Mouse (Mus musculus): ENCODE results near the gene Ccdc57.
"Not testable (repeated sequence)": the region's sequence is repeated elsewhere in the genome, so short reads cannot be mapped to it uniquely, and the experiment has no call there.

Ccdc57 gene

DNA sequence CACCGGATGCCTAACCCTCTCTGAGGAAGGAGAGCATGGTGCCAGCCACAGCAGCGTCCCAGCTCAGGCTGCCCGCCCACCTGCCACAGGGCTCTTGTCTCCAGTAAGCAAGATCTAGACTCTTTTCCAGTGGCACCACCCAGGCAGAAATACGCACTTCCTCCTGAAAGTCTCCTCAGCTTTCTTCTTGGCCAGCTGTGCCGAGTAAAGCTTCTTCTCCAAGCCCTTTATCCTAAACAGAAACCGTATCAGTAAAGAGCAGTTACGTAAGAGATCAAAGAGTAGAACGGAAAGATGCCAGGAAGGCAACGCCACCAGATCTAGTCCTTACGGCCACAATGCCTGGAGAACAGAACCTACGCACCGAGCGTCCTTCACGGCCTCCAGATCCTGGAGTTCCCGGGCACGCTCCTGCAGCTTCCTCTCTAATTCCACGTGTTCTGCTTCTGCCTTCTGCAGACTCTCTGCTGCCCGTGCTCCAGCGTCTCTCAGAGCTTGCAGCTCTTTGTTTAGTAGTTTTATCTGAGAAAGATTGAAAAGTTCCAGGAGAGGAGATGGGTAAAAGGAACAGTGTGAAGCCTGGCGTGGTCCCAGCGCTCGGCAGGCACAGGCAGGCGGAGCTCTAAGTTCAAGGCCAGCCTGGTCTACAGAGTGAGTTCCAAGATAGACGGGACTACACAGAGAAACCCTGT, 29.4 kb downstream of the Ccdc57 start:
- DNase-seq (ENCODE audit: low spot score) = no peak

DNA sequence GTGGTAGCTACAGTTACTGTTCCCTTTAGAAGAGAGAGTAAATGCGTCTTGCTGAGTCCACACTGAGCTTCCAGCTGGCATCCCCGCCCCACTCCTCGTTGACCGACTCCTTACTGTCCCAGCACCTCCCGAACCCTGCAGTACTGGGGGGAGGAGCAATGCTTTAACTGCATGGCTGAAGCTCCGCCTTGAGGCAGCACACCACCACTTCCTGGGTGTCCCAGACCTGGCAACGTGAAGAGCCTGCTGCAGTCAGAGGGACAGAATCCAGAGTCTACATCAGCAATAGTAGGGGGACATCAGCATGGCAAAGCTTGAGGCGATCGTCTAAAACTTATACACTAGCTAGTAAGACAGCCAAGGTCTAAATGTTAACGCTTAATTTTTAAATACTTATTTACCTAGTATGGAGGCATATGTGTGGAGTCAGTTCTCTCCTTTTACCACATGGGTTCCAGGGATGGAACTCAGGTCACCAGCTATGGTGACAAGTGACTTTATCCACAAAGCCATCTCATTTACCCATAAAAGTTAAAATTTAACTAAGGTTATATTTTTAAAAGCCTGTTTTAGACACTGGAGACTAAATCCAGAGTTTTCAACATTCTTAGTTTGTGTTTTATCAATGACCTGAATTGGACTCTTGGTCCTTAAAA, 30.1 kb downstream of the Ccdc57 start:
- DNase-seq (ENCODE audit: low spot score) = no peak

DNA sequence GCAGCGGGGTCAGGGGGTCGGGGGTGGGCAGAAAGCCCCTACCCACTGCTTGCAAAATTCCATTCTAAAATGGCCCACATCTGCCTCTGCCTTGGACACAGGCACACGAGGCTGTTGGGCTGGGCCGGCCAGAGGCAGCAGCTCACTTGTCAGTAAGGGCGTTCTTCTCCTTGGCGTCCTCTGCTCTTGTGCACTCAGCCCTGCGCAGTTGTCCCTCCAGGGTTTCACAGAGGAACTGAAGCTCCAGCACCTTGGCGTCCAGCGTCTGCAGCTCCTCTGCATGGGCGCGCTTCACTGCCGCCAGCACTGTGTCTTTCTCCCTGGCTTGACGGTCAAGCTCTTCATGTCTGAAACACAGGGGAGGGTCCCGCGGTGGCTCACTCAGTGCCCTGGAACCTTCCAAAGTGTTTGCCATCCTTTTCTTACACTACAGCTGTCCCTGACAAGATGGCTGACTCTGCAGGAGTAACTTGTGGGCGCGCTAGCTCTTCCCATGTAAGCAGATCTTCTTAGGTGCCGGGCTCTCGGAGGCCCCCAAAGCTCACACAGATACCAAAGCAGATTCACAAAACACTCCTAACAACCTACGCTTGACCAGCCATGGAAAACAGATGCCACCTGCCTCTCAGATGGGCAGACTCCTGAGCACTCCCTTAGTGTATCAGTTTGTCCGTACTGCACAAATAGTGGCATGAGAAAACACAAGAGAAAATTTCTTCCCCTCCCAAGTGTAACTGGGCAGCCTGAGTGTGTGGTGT, 30.8 kb downstream of the Ccdc57 start:
- no peak for DNase-seq (ENCODE audit: low spot score)

DNA sequence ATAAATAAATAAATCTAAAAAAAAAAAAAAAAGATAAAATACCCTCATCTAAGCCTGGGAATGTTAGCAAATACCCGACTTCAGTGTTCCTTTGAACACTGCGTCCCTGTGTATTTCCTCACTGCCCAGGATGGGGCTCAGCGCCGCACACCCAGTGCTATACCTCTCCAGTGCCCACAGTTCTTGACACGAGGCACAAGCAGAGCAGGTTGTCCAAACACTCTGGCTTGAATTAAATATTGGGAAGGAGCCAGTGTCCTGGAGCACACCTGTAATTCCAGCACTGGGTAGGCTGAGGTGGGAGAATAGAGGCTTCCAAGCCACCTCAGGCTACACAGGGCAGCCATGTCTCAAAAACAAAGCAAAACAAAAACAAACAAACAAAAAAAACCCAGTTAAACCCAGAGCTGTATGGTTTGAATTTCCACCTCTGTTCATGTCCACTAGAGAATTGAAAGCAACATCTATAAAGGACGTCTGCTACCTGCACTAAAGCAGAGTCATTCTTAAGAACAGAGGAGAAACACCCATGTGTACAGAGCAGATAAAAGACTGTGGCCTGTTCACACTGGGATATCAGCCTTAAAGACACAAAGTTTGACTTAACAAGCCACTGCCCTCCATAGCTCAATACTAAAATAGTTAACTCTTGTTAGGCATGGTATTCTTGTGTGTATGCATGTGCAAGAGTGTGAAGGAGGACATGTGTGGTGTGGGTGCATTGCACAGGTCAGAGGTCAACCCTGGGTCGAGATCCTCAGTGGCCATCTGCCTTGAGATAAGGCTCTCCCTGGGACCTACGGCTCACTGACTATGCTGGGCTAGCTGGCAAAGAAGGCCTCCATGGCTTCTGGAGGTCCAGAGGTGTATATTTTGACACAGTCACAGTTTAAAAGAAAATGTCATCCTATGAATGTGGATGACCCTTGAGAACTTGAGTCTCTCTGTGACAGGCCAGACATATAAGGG, 32.1 kb downstream of the Ccdc57 start:
- DNase-seq (ENCODE audit: low spot score) = no peak

DNA sequence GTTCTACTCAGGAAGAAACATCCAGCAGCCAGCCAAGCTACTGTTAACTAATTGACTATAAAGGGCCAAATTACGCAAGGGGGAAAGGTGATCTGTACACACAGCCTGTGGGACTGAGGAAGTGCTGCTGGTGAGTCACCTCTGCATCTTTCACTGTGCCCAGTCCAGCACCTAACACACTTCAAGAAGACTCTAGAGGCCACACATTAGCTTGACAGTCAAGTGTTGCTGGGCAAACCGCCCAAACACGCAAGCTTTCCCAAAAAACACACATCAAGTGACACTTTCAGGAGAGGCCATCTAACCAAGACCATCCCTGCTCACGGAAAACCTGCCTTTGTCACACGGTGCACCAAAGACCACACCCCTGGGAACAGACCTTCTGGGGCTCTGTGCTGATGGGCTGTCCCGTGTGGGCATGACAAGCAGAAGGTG, 34.5 kb downstream of the Ccdc57 start:
- no peak for DNase-seq (ENCODE audit: low spot score)

DNA sequence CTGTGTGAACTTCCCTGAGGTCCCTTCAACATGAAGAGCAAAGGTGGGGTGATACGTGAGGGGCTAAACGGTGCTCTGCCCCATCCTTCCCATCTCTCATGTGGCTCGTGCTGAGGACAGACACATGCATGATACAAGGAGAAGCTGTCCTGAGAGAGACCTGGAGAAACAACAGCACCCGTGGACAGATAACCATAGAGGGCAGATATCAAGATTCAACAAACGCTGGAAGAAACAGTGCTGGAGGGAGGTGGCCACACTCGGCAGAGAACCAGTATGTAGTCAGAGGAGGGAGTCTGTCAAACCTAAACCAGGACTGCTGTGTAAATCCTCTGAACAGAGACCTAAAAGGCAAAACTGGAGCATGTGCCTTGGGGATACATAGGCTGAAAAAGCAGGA, 37.2 kb downstream of the Ccdc57 start:
- DNase-seq (ENCODE audit: low spot score) = no peak

DNA sequence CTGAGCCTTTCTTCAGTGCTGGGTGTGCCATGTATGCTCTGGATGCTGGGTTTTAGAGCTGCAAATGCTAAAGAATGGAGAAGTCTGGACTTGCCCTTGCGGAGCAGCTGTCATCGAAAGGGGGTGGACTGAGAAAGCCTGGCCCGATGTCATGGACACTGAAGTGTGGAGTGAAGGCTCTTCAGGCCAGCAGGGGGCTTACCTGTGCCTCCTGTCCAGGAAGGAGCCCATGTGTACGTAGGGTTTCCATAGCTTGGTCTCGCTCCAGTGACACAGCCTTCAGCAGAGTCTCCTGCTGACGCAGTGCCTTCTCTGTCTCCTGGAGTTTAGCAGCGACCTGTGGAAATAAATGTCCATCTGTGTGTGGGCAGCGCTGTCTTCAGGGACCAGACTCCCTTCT, 38.3 kb downstream of the Ccdc57 start:
- no peak for DNase-seq (ENCODE audit: low spot score)

DNA sequence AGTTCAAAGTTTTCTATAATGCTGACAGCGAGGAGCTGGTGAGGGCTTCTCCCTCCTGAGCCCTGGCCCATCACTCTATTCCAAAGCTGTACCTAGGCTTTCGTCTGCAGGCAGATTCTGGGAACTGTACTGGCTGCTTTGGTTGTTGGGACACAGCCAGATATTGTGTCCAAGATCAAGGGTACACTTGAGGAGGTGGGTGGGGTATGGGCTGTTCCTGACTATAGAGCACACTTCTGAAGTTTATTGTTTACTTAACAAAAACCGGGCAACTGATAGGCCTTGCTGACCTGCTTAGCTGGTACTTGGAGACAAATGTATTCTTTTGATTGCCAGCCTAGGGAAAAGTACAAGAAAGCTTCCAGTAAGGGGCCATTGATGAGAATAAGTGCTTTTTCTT, 43.5 kb downstream of the Ccdc57 start:
- no peak for DNase-seq (ENCODE audit: low spot score)

DNA sequence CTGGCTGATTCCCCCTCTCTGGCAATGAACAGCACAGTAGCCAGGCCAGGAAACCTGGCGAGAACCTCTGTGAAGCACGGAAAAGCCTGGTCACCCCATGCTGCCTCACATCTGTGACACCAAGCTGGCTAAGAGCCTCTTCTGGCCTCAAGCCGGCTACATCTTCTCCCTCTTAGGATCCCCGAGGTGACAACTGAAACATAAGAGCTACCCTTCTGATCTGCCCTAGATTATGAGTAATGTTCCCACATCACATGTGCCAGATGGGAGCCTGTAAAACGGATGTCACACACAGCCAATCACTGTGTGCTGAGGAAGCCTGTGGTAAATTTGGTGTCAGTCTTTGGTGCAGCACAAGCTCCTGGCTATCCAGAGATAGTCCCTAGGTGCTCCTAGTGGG, 44.0 kb downstream of the Ccdc57 start:
- DNase-seq (ENCODE audit: low spot score) = no peak

DNA sequence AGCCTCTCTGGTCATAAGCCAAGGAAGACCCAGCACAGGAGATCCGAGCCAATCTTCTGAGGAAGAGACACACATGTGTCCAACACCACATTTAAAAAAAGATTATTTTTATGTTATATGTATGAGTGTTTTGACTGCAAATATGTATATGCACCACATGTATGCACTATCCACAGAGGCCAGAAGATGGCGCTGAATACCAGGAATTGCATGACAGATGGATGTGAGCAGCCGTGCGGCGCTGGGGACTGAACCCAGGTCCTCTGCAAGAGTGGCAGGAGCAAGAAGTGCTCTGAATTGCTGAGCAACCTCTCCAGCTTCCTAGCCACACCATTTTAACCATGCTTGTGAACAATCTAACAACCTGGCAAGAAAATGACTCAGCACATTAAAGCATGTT, 45.2 kb downstream of the Ccdc57 start:
- DNase-seq (ENCODE audit: low spot score) = no peak

DNA sequence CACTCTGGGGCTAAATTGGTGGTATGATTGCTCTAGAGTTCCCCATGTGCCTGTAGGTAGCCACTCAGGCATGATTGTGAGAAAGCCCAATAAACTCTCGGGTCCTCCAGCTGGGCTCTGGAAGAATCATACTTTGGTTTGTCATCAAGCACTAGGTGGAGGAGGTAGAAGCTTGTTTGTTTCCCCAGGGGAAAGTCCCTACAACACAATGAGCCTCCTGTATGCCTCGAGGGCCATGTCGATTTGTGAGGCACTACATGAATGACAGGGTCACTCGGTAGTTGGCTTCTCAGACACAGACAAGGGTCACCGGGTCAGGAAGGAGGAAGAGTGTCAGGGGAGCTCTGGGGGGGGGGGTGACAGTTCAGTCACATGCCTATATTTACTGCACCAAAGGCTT, 46.2 kb downstream of the Ccdc57 start:
- DNase-seq (ENCODE audit: low spot score) = no peak

DNA sequence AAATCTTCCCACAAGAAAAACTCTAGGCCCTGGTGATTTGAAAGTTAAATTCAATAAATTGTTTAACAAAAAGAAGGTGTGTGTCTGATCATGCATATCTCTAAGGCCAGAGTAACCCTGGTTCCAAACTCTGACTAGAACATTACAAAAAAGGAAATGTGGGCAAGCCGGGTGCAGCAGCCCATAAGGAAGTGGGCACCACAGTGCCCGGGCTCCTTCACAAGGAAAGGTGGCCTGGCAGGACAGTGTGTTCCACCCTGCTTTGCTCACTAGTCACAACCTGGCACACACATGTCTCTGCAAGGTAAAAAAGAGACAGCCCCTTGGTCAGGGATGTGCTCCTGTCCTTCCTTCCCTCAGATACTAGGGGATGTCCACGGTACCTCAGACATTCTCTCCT, 49.1 kb downstream of the Ccdc57 start:
- DNase-seq (ENCODE audit: low spot score) = no peak

DNA sequence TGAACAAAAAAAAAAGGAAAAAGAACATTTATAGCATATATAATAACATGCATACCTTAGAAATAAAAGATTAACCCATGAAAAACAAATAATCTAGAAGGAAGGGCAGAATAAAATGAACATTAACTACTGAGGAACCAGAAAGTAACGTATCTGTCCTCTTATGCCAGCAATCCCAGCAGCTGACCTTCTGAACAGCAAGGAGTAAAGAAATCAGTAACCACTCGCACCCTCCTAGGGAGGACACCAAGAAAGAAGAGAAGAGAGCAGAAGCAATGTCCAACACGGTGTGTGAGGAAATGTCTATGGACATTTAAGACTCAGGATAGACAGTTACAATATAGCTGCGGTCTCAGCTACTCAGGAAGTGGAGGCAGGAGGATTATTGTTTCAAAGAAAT, 49.7 kb downstream of the Ccdc57 start:
- no peak for DNase-seq (ENCODE audit: low spot score)

DNA sequence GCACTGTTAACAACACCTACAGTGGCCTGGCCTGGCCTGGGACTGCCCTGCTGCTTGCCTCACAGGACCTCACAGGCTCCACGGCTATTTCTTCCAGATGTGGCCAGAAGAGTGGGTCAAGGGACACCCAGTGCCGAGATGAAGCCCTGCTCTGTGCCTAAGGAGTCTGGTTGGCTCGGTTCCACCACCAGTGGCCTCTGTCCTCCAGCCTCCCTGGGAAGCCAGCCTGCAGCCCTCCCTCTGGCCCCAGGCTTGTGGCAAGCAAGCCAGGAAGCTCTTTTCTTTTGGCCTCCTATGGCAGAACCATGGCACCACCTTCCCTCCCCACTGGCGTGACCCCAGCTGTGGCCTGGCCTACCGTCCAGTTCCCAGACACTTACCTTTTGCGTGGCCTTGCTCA, 59.5 kb downstream of the Ccdc57 start:
- no peak for DNase-seq (ENCODE audit: low spot score)

DNA sequence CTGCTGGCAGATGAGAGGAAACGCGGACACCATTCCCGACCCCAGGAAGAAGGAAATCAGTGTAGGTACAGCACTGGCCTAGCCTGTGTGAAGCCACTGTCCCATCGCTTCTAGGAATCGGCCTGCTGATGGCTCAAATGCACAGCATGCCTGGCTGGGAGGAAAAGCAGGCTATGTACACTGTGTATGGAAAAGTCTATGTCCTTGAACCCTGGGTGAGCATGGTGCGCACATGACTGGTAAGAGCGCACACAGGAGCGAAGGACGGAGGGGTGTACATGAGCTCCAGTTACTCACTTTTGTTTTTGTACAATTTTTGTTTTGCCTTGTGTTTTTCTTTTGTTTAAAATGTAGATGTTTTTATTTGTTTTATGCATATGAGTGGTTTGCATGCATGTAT, 61.2 kb downstream of the Ccdc57 start:
- DNase-seq (ENCODE audit: low spot score) = no peak

DNA sequence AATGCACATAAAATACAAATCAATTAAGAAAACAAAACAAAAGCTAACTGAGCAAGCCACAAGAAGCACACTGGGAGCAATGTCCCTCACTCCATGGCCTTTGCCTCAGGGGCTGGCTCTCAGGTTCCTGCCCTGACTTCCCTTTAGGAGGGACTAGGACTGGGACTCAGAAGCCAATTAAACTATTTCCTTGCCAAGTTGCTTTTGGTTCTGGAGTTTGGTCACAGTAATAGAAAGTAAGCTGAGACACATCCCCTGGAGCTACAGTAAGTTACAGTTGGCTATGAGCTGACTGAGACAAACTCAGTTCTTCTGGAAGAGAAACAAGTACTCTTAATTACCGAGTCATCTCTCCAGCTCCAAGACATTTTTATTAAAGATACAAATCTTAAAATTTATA, 66.9 kb downstream of the Ccdc57 start:
- no peak for DNase-seq (ENCODE audit: low spot score)

DNA sequence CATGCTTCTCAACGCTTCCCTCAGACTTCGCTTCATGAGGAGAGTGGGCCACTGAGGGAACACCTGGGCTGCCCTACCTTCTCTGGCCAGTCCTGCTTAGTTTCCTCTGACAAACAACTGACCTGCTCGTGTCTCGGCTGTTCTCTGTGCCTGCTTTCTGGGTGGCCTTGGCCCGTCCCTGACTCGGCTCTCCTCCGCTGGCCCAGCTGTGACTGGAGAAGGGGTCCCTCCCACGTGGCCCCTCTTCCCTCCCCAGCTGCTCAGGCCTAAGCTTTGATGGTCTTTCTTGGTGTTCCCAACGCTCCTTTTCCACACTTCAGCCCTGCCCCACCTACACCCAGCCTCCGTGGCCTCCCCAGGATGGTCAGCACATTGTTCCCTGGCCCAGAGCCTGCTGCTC, 69.9 kb downstream of the Ccdc57 start:
- no peak for DNase-seq (ENCODE audit: low spot score)

DNA sequence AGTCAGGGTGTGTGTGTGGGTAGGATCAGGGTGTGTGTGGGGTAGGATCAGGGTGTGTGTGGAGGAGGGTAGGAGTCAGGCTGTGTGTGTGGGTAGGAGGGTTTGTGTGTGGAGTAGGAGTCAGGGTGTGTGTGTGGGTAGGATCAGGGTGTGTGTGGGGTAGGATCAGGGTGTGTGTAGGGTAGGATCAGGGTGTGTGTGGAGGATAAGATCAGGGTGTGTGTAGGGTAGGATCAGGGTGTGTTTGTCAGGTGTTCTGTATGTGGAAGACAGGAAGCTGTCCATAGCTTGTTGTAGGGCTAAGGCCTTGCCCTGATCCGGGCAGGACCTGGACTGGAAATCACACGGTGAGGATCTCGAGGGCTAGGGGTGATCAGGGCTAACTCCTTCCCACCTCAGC, 76.7 kb downstream of the Ccdc57 start:
- DNase-seq (ENCODE audit: low spot score) = not testable (repeated sequence)

DNA sequence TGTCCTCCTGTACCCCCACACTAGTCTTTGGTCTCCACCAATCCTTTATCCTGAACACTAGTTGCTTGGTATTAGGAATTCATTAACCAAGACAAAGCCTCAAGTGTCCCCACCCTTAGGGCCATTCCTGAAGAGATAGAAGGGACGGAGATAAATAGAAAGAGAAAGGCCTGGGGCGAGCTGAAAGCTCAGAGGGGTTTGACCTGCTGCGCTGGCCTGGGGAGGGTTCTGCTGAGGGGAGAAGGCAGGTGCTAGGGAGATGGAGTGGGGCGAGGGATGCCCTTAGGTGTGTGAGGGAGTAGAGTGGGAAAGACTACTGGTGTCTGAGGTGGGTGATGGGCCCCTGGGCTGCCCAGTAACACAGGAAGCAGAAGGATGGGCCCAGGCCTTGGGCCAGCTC, 78.9 kb downstream of the Ccdc57 start:
- DNase-seq (ENCODE audit: low spot score) = no peak

DNA sequence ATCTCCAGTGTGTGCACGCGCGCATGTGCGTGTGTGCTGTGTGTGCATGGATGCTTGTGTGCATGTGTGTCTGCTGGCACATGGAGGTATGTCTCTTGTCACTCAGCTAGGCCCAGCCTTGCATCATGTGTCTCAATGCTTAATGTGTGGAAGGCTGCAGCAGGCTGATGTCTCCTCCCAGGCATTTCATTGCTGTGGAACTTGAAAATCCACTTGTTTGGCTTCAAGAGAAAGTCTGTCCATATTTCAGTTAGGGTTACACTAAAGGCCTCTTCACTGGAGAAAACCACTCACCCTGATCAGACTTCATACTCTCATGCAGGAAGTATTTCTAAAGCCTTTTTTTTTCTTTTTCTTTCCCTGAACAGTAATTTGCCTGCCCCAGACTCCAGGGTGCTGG, 79.5 kb downstream of the Ccdc57 start:
- no peak for DNase-seq (ENCODE audit: low spot score)

DNA sequence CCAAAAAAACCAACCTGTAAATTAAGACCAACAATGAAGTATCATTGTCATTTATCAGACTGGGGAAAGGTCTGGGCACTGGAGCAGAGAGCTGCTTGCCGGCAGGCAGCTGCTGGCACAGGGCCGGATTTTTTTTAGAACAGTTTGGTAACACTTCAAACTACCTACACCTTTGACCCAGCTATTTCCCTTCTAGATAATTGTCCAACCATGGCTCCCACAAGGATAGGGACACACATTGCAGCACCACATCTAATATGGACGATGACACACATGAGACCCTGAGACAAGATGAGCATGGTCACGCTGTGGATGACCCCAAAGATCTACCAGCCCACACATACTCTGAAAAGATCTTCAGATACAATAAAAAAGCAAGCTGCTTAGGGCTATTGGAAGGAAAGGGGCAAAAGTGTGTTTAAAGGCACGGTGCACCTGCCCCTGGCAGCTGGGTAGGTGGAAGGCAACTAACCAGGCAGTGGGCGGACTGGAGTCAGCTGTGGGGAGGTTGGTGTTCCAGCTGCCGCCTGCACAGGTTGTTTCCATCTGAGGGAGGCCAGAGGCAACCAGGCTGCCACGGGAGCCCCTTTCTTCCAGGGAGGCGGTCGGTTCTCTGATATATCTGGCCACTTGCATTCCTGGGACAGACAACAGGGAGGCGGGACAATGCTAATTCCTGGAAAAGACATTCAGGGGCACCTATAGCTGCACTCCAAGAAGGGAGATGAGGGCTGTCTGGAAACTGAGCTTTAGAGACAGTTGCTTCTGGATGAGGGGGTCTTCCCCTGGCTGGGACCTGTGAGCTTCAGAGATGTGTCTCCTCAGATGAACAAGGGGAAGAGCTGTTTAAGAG, 80.4 kb downstream of the Ccdc57 start:
- no peak for DNase-seq (ENCODE audit: low spot score)
